Mouse (Mus musculus) CH12.LX (cell line): Measurements from ENCODE around the gene Fam205a1. TPM values are rescaled to one million over a fixed set of nuclear protein-coding genes. Genes with fewer than 3 reads are reported as not detected.

ENCODE experiments used
- DNase-seq: peaks from one replicate; pipeline ENCODE4 v3.0.0-alpha.2; 2013; ENCODE audit errors: extremely low read depth
- H3K27ac ChIP-seq: 2 replicates; pipeline ENCODE4 v1.5.1; 2012; ENCODE audit warnings: low read depth, mild to moderate bottlenecking, control low read depth, moderate library complexity; ENCODE audit not compliant: insufficient read depth
- H3K27me3 ChIP-seq: replicated peaks from 2 replicates; pipeline ENCODE3; 2012; ENCODE audit warnings: inconsistent platforms
- H3K36me3 ChIP-seq, 2 experiments: replicated peaks in 1 of 2; 2 replicates each; pipeline versions ENCODE3 to v1.6.1; 2012; ENCODE audit warnings: inconsistent platforms in 1 of 2, low read length in 1 of 2, mild to moderate bottlenecking in 1 of 2, mixed read lengths in 1 of 2, moderate library complexity in 1 of 2; ENCODE audit not compliant: control insufficient read depth in 1 of 2, insufficient read depth in 1 of 2
- H3K4me1 ChIP-seq, 2 experiments: 2 replicates each; pipeline ENCODE4 v1.6.1; 2012; ENCODE audit warnings: inconsistent platforms in 1 of 2, moderate library complexity in 1 of 2; ENCODE audit not compliant: insufficient read depth in 2 of 2, control insufficient read depth in 1 of 2
- H3K4me2 ChIP-seq: 2 replicates; pipeline ENCODE4 v1.6.1; 2012; ENCODE audit warnings: low read depth, mild to moderate bottlenecking, control low read depth; ENCODE audit not compliant: poor library complexity, insufficient read depth, severe bottlenecking
- H3K4me3 ChIP-seq, 3 experiments: fragments of 150-350 bp in 1 of 3; sonication (generic) in 1 of 3; replicated peaks in 1 of 3; 2 replicates each; pipeline versions ENCODE3 to v1.5.1; 2011 to 2012; ENCODE audit warnings: low read depth in 2 of 3, low read length in 2 of 3, mild to moderate bottlenecking in 2 of 3, moderate library complexity in 2 of 3, control low read depth in 1 of 3, improper control_type of control experiment in 1 of 3, inconsistent platforms in 1 of 3, mixed read lengths in 1 of 3; ENCODE audit not compliant: poor library complexity in 1 of 3
- H3K79me2 ChIP-seq: replicated peaks from 2 replicates; pipeline ENCODE4 v1.6.1; 2012; ENCODE audit warnings: mild to moderate bottlenecking, moderate library complexity; ENCODE audit not compliant: control insufficient read depth, poor library complexity, insufficient read depth, severe bottlenecking; ENCODE audit errors: extremely low read depth
- H3K9ac ChIP-seq: 2 replicates; pipeline ENCODE4 v1.6.1; 2012; ENCODE audit warnings: low read depth, mild to moderate bottlenecking, control low read depth, moderate library complexity; ENCODE audit not compliant: insufficient read depth
- H3K9me3 ChIP-seq: replicated peaks from 2 replicates; pipeline ENCODE3; 2012; ENCODE audit warnings: low read length, inconsistent platforms, mixed read lengths
- BHLHE40 ChIP-seq: IDR thresholded peaks from 2 replicates; pipeline ENCODE4 v1.6.1; 2011; ENCODE audit warnings: mild to moderate bottlenecking, low read depth, low read length, improper control_type of control experiment
- CHD1 ChIP-seq: IDR thresholded peaks from 2 replicates; pipeline ENCODE4 v1.6.1; 2012; ENCODE audit warnings: low read depth, low read length, improper control_type of control experiment, inconsistent platforms
- E2F4 ChIP-seq: IDR thresholded peaks from 2 replicates; pipeline ENCODE4 v1.6.1; 2011; ENCODE audit warnings: low read depth, low read length, improper control_type of control experiment; ENCODE audit not compliant: insufficient replicate concordance
- EP300 ChIP-seq: IDR thresholded peaks from 2 replicates; pipeline ENCODE4 v1.6.1; 2011; ENCODE audit warnings: low read length, improper control_type of control experiment
- GABPA ChIP-seq: IDR thresholded peaks from 2 replicates; pipeline ENCODE4 v1.6.1; 2012; ENCODE audit warnings: low read depth, low read length, improper control_type of control experiment, inconsistent platforms; ENCODE audit not compliant: insufficient replicate concordance
- HCFC1 ChIP-seq: IDR thresholded peaks from 2 replicates; pipeline ENCODE4 v1.6.1; 2012; ENCODE audit warnings: low read depth, mild to moderate bottlenecking, inconsistent platforms, low read length, improper control_type of control experiment
- IRF4 ChIP-seq: IDR thresholded peaks from 2 replicates; pipeline ENCODE4 v1.6.1; 2014; ENCODE audit warnings: low read depth, mild to moderate bottlenecking, inconsistent platforms, low read length, improper control_type of control experiment
- JUN ChIP-seq: IDR thresholded peaks from 2 replicates; pipeline ENCODE4 v1.6.1; 2011; ENCODE audit warnings: low read depth, mild to moderate bottlenecking, low read length, improper control_type of control experiment, moderate library complexity; ENCODE audit not compliant: insufficient read depth
- MAFK ChIP-seq: IDR thresholded peaks from 2 replicates; pipeline ENCODE4 v1.6.1; 2011; ENCODE audit warnings: low read length, improper control_type of control experiment; ENCODE audit not compliant: insufficient replicate concordance
- MYC ChIP-seq: IDR thresholded peaks from 2 replicates; pipeline ENCODE4 v1.6.1; 2011; ENCODE audit warnings: low read depth, mild to moderate bottlenecking, improper control_type of control experiment, low read length
- NELFE ChIP-seq: IDR thresholded peaks from 2 replicates; pipeline ENCODE4 v1.6.1; 2011; ENCODE audit warnings: low read depth, low read length, improper control_type of control experiment
- NRF1 ChIP-seq: IDR thresholded peaks from 2 replicates; pipeline ENCODE4 v1.6.1; 2014; ENCODE audit warnings: low read depth, mild to moderate bottlenecking, inconsistent platforms, low read length, improper control_type of control experiment, moderate library complexity
- PAX5 ChIP-seq: IDR thresholded peaks from 2 replicates; pipeline ENCODE4 v1.6.1; 2012; ENCODE audit warnings: low read length, inconsistent platforms, mixed read lengths
- POLR2A ChIP-seq: IDR thresholded peaks from 2 replicates; pipeline ENCODE4 v1.6.1; 2011; ENCODE audit warnings: low read depth, mild to moderate bottlenecking, improper control_type of control experiment, low read length
- RAD21 ChIP-seq: IDR thresholded peaks from 2 replicates; pipeline ENCODE4 v1.6.1; 2011; ENCODE audit warnings: low read depth, mild to moderate bottlenecking, low read length, improper control_type of control experiment, moderate library complexity
- RCOR1 ChIP-seq: conservative IDR thresholded peaks from 2 replicates; pipeline ENCODE4 v1.6.1; 2012; ENCODE audit warnings: low read depth, mild to moderate bottlenecking, inconsistent platforms, low read length, improper control_type of control experiment
- SMC3 ChIP-seq: IDR thresholded peaks from 2 replicates; pipeline ENCODE4 v1.6.1; 2011; ENCODE audit warnings: low read depth, low read length, improper control_type of control experiment
- TCF12 ChIP-seq: IDR thresholded peaks from 2 replicates; pipeline ENCODE4 v1.6.1; 2014; ENCODE audit warnings: low read depth, mild to moderate bottlenecking, inconsistent platforms, low read length, improper control_type of control experiment
- UBTF ChIP-seq: IDR thresholded peaks from 2 replicates; pipeline ENCODE4 v1.6.1; 2012; ENCODE audit warnings: low read depth, mild to moderate bottlenecking, inconsistent platforms, low read length, improper control_type of control experiment, moderate library complexity
- USF1 ChIP-seq: IDR thresholded peaks from 2 replicates; pipeline ENCODE4 v1.6.1; 2014; ENCODE audit warnings: low read depth, mild to moderate bottlenecking, inconsistent platforms, low read length, improper control_type of control experiment
- USF2 ChIP-seq: conservative IDR thresholded peaks from 2 replicates; pipeline ENCODE4 v1.6.1; 2011; ENCODE audit warnings: low read depth, low read length, improper control_type of control experiment
- ZC3H11A ChIP-seq: IDR thresholded peaks from 2 replicates; pipeline ENCODE4 v1.6.1; 2012; ENCODE audit warnings: low read depth, mild to moderate bottlenecking, inconsistent platforms, low read length, improper control_type of control experiment
- ZKSCAN1 ChIP-seq: IDR thresholded peaks from 2 replicates; pipeline ENCODE4 v1.6.1; 2012; ENCODE audit warnings: low read depth, inconsistent platforms, low read length, improper control_type of control experiment, borderline replicate concordance
- ZMIZ1 ChIP-seq: IDR thresholded peaks from 2 replicates; pipeline ENCODE4 v1.6.1; 2012; ENCODE audit warnings: low read depth, mild to moderate bottlenecking, inconsistent platforms, low read length, improper control_type of control experiment
- ZNF384 ChIP-seq: IDR thresholded peaks from 2 replicates; pipeline ENCODE4 v1.6.1; 2012; ENCODE audit warnings: low read depth, low read length, improper control_type of control experiment, inconsistent platforms
- dilution Hi-C: fragments of 300-500 bp; cut with MboI; formaldehyde crosslinking; loops from 2 replicates; pipeline ENCODE4 v1.14.3; 2020; ENCODE audit warnings: low sequenced_read_pairs; ENCODE audit not compliant: extremely low pct_unique_long_range_greater_than_20kb, extremely low pct_ligation_motif_present
- in situ Hi-C: fragments of 300-500 bp; cut with MboI; formaldehyde crosslinking; loops from 3 replicates; pipeline ENCODE4 v1.14.3; 2019; ENCODE audit warnings: low sequenced_read_pairs, low pct_ligation_motif_present, low pct_unique_long_range_greater_than_20kb, mixed read lengths
- polyA plus RNA-seq: library from polyadenylated mRNA; unstranded; fragments of >175 nt; gene quantifications from 2 replicates; pipeline ENCODE4 v1.2.1, GENCODE M21; 2012; ENCODE audit warnings: low read depth; ENCODE audit not compliant: insufficient read length
- total RNA-seq, 2 experiments: library from RNA; depleted of rRNA; stranded (reverse); fragments of 300-350 nt in 1 of 2; fragments of >200 nt in 1 of 2; gene quantifications; 2 replicates each; pipeline ENCODE4 v1.2.3; 2012 to 2014

Gene Fam205a1
- total and polyA plus RNA-seq, 3 experiments, result not detected

DNA sequence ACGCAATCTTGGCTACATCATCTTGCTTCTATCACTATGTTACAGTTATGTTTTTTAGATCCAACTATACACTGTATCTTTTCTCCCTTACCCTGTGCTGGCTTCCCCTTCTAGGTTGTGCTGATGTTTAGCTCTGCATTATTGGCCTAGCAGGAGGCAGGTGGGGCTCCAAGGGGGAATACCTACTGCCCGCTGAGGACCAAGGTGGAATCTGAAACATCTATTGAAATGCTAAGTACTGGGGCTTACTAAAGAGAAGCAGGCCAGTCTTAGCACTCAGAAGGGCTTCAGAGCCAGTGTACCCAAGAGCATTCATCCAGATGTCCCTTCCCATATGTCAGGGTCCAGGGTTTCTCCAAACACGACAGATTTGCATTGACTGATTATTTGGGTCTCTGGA, 45.2 kb upstream of the Fam205a1 start:
- dilution Hi-C loops, result no loop called here

DNA sequence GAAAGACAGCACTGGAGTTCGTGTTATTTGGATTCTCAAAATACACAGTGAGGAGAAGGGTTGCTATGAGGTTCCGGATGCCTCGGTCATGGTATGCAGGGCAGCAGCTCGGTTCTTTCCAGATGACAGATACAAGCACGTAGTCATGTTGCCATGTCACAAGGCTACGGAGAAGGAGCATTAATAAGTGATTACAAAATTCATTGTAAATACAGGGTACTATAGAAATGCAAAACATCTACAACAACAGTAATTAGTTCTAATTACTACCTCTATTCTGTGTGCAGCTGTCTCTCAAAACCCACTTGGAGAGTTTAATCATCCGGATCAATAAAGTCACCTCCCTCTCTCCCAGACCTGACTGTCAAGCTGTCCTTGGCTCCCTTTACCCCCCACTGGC, 41.4 kb upstream of the Fam205a1 start:
- dilution Hi-C loops (no loop called here), in situ Hi-C loops (no loop called here)
- no peaks in the 10 kb centered on the region for H3K36me3 ChIP-seq
- no peak overlapping the region for H3K4me2 ChIP-seq
- TF ChIP-seq ZNF384 (no peak), RAD21 (no peak), RCOR1 (no peak), NELFE (no peak)
- no peak overlapping the region for H3K27ac ChIP-seq
- no peaks in the 10 kb centered on the region for H3K4me1 ChIP-seq
- no peak for DNase-seq
- peaks cover 3% of the 10 kb centered on the region for H3K9me3 ChIP-seq
- no peak overlapping the region for H3K4me3 ChIP-seq
- no peaks in the 10 kb centered on the region for H3K79me2 ChIP-seq
- H3K9ac ChIP-seq, result no peak overlapping the region
- peaks cover 41% of the 10 kb centered on the region for H3K27me3 ChIP-seq

More for the DNA sequence above, 45.2 kb upstream of the Fam205a1 start:
- Histone ChIP-seq H3K79me2 (no peaks in the 10 kb centered on the region), H3K36me3 (no peaks in the 10 kb centered on the region), H3K4me2 (no peak overlapping the region), H3K27ac (no peak overlapping the region), H3K9ac (no peak overlapping the region), H3K27me3 (peaks cover 54% of the 10 kb centered on the region), H3K9me3 (no peaks in the 10 kb centered on the region), H3K4me1 (no peaks in the 10 kb centered on the region; a peak in 1 of 4 replicates), H3K4me3 (no peak overlapping the region)
- in situ Hi-C loops, result no loop called here
- TF ChIP-seq ZNF384 (no peak), USF2 (no peak), POLR2A (no peak), IRF4 (no peak), ZKSCAN1 (no peak), ZMIZ1 (no peak), MAFK (no peak)
- DNase-seq, result no peak

DNA sequence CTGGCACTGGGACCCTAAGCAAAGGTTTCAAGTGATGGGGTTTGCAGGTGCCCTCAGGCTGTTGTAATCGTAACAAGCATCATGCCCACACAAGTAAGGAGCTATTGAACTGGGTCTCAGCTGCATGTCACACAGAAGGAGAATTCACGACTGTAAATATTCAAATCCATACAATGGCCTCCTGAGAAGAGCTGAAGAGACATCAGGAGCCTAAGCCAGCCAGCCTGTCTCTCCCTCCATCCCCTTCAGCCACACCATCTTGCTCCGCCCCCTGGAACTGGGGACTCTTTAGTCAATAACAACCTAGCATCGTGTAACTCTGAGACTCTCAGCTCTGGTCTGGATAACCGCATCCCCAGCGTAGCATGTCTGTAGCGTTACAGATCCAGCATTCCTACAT, 37.5 kb upstream of the Fam205a1 start:
- Histone ChIP-seq H3K4me2 (no peak overlapping the region), H3K79me2 (no peaks in the 10 kb centered on the region), H3K36me3 (no peaks in the 10 kb centered on the region), H3K9ac (no peak overlapping the region)
- no peak for TF ChIP-seq USF1
- no peak for TF ChIP-seq TCF12
- TF ChIP-seq MYC, result no peak
- no peak for TF ChIP-seq ZKSCAN1
- TF ChIP-seq HCFC1, result no peak
- TF ChIP-seq CHD1, result no peak
- TF ChIP-seq ZC3H11A, result no peak
- TF ChIP-seq JUN, result no peak
- no peak for TF ChIP-seq GABPA
- no peak for TF ChIP-seq BHLHE40
- TF ChIP-seq UBTF, result no peak
- no peak for TF ChIP-seq NELFE
- TF ChIP-seq ZMIZ1, result no peak
- no peak for TF ChIP-seq NRF1
- TF ChIP-seq IRF4, result no peak
- no peak for TF ChIP-seq SMC3
- no peak for TF ChIP-seq EP300
- no peak for TF ChIP-seq PAX5
- no peak for TF ChIP-seq E2F4
- no peak for TF ChIP-seq USF2
- TF ChIP-seq, all 38 proteins: peak for 0
- Histone ChIP-seq H3K4me3 (no peak overlapping the region), H3K4me1 (no peaks in the 10 kb centered on the region), H3K27me3 (peaks cover 20% of the 10 kb centered on the region), H3K9me3 (peaks cover 3% of the 10 kb centered on the region), H3K27ac (no peak overlapping the region)
- in situ Hi-C loops, result no loop called here
- no peak for DNase-seq
- dilution Hi-C loops, result no loop called here
